Mouse (Mus musculus) heart, postnatal 36 days (tissue): ENCODE data around the gene Rassf1. TPM values are rescaled to one million over a fixed set of nuclear protein-coding genes. Genes with fewer than 3 reads are reported as not detected.

ENCODE experiments used
- total RNA-seq, 2 experiments: library from RNA; stranded (reverse); gene quantifications; 2 replicates each; pipeline ENCODE4 v1.2.3; 2021

Gene Rassf1
- total RNA-seq, 2 experiments from 2014 or later: 16.5 to 17.3 TPM

Other genes starting within 250 kb of the Rassf1 start
- gene Hemk1, start 213.2 kb upstream of the Rassf1 start, total RNA-seq: 10 to 100 TPM; 22.3 to 22.6 TPM
- gene 6430571L13Rik, start 211.0 kb upstream of the Rassf1 start, total RNA-seq: 1 to 10 TPM; 4.2 to 5.3 TPM
- gene Cacna2d2, start 151.9 kb upstream of the Rassf1 start, total RNA-seq: 10 to 100 TPM; 10.5 to 13.3 TPM
- gene Tmem115, start 17.6 kb upstream of the Rassf1 start, total RNA-seq: 10 to 100 TPM; 22.7 to 26.8 TPM
- 1 to 10 TPM; 4.7 to 5.3 TPM for gene Cyb561d2, start 9.4 kb upstream of the Rassf1 start, total RNA-seq
- gene Nprl2, start 9.3 kb upstream of the Rassf1 start, total RNA-seq: 10 to 100 TPM; 17.5 to 18.5 TPM
- not detected for gene Zmynd10, start 4.3 kb upstream of the Rassf1 start, total RNA-seq
- gene Tusc2, start 11.7 kb downstream of the Rassf1 start, total RNA-seq: 10 to 100 TPM; 35.1 to 35.3 TPM
- 10 to 100 TPM; 36.4 to 39.0 TPM for gene Hyal2, start 16.4 kb downstream of the Rassf1 start, total RNA-seq
- 1 to 10 TPM; 5.1 to 5.7 TPM for gene Hyal1, start 25.4 kb downstream of the Rassf1 start, total RNA-seq
- gene Naa80, start 27.3 kb downstream of the Rassf1 start, total RNA-seq: 10 to 100 TPM; 16.6 to 19.1 TPM
- under 1 TPM; 0.36 to 0.46 TPM for gene Hyal3, start 29.3 kb downstream of the Rassf1 start, total RNA-seq
- gene Ifrd2, start 36.1 kb downstream of the Rassf1 start, total RNA-seq: 10 to 100 TPM; 48.4 to 51.2 TPM
- 10 to 100 TPM; 18.5 to 22.0 TPM for gene Sema3b, start 57.7 kb downstream of the Rassf1 start, total RNA-seq
- gene Gnai2, start 83.8 kb downstream of the Rassf1 start, total RNA-seq: 100 to 1,000 TPM; 248 to 259 TPM
- gene Slc38a3, start 118.0 kb downstream of the Rassf1 start, total RNA-seq: 10 to 100 TPM; 66.0 to 80.3 TPM
- not detected for gene Gnat1, start 128.2 kb downstream of the Rassf1 start, total RNA-seq
- 10 to 100 TPM; 16.0 to 16.9 TPM for gene Sema3f, start 158.9 kb downstream of the Rassf1 start, total RNA-seq
- gene Rbm5, start 219.4 kb downstream of the Rassf1 start, total RNA-seq: 10 to 100 TPM; 47.2 to 52.6 TPM